Mouse (Mus musculus) hindbrain, embryonic 14.5 days (tissue): ENCODE measurements around the gene Gm16503. TPM values are rescaled to one million over a fixed set of nuclear protein-coding genes. Genes with fewer than 3 reads are reported as not detected.
"Not testable (repeated sequence)": the region's sequence is repeated elsewhere in the genome, so short reads cannot be mapped to it uniquely, and the experiment has no call there.

ENCODE experiments used
- ATAC-seq: fragments of 200-750 bp; cut with Nextera tagmentation; 2 replicates; pipeline ENCODE4 v1.8.0; 2017; ENCODE audit warnings: moderate number of reproducible peaks, mild to moderate bottlenecking, moderate TSS enrichment, moderate library complexity; ENCODE audit not compliant: low FRiP score
- DNase-seq: peaks from one replicate; pipeline ENCODE4 v3.0.0-alpha.2; 2015; ENCODE audit warnings: low spot score
- H3K27ac ChIP-seq: fragments of 300-500 bp; sonication (generic); 2 replicates; pipeline ENCODE4 v1.5.1; 2014; ENCODE audit warnings: mild to moderate bottlenecking, moderate library complexity
- H3K27me3 ChIP-seq: fragments of 300-500 bp; sonication (generic); 2 replicates; pipeline ENCODE4 v1.6.1; 2014; ENCODE audit warnings: mild to moderate bottlenecking, low read length, mixed read lengths; ENCODE audit not compliant: control insufficient read depth, insufficient read depth
- H3K36me3 ChIP-seq: fragments of 300-500 bp; sonication (generic); replicated peaks from 2 replicates; pipeline ENCODE4 v1.6.1; 2014; ENCODE audit not compliant: control insufficient read depth, insufficient read depth
- H3K4me1 ChIP-seq: fragments of 300-500 bp; sonication (generic); replicated peaks from 2 replicates; pipeline ENCODE4 v1.6.1; 2014; ENCODE audit warnings: antibody characterized with exemption, low read length, mixed read lengths; ENCODE audit not compliant: control insufficient read depth, insufficient read depth
- H3K4me2 ChIP-seq: fragments of 300-500 bp; sonication (generic); replicated peaks from 2 replicates; pipeline ENCODE4 v1.6.1; 2014; ENCODE audit warnings: mild to moderate bottlenecking, moderate library complexity
- H3K4me3 ChIP-seq: fragments of 300-500 bp; sonication (generic); replicated peaks from 2 replicates; pipeline ENCODE4 v1.5.1; 2014; ENCODE audit warnings: mild to moderate bottlenecking, low read length
- H3K9ac ChIP-seq: fragments of 300-500 bp; sonication (generic); 2 replicates; pipeline ENCODE4 v1.6.1; 2014
- H3K9me3 ChIP-seq: fragments of 300-500 bp; sonication (generic); 2 replicates; pipeline ENCODE4 v1.6.1; 2016; ENCODE audit warnings: low read length; ENCODE audit not compliant: control insufficient read depth
- WGBS: fragments of 180-500 bp; shearing (Covaris S2); extraction: QIAGEN DNeasy Blood & Tissue Kit; methylation state at CpG from one replicate; pipeline ENCODE4 v1.1.7; 2014; 5-methylcytosine and 5-hydroxymethylcytosine counted together
- polyA plus RNA-seq: library from polyadenylated mRNA; unstranded; fragments of >200 nt; fragmentation: Nextera tagmentation; extraction: Ambion mirVana; gene quantifications from 2 replicates; pipeline ENCODE4 v1.2.1, GENCODE M21; 2014

The Gm16503 gene
- polyA plus RNA-seq, 1 experiment from 2014 or later: 0.48 TPM

- H3K27me3 ChIP-seq: no peaks in the 10 kb centered on the region
- H3K4me2 ChIP-seq: no peak overlapping the region
- H3K9me3 ChIP-seq: peaks cover 74% of the 10 kb centered on the region
- no peaks in the 10 kb centered on the region for H3K4me1 ChIP-seq
- no peak overlapping the region for H3K27ac ChIP-seq
- no peak overlapping the region for H3K9ac ChIP-seq
- H3K4me3 ChIP-seq: no peak overlapping the region
- 86% methylated on average over 2 of the region's 2 CpGs for WGBS
- H3K36me3 ChIP-seq: no peaks in the 10 kb centered on the region
- ATAC-seq: no peak
- DNase-seq: no peak
These were observed 2.3 kb upstream of the Gm16503 start for GRCm38 (mm10) chr4:147537702-147538101.

- Histone ChIP-seq H3K4me3 (no peak overlapping the region), H3K4me1 (no peaks in the 10 kb centered on the region), H3K27me3 (no peaks in the 10 kb centered on the region), H3K27ac (no peak overlapping the region), H3K36me3 (no peaks in the 10 kb centered on the region), H3K9me3 (peaks cover 58% of the 10 kb centered on the region), H3K4me2 (no peak overlapping the region), H3K9ac (no peak overlapping the region)
- no peak for DNase-seq
- no peak for ATAC-seq
These were observed 1.1 kb downstream of the Gm16503 start for GRCm38 (mm10) chr4:147541105-147541504.

GRCm38 (mm10) chr4:147553071-147553470 is 13.1 kb downstream of the Gm16503 start, which contains the start of gene Zfp985:
TSS of gene Zfp985 (plus strand) at chr4:147553277.
- not testable (repeated sequence) for DNase-seq, H3K4me2 ChIP-seq
- 84% methylated on average over 5 of the region's 5 CpGs for WGBS

DNA sequence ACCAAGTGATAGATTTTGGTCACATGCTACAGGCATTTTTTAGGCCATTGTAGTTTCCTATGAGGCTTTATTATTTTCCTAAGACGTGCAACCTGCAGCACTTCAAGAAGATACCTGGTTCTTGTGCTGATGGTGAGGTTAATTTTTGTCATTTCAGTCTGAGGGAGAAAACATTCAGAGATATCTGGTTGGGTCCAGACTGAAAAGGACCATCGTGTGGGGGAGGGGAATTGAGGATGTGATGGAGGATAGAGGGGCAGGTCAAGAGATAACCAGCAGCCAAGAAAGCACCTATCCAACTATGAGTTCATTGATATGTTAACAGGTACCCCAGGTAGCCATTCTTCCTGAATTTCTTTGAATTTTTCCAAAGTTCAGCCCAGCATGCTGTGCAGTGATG is 14.3 kb downstream of the Gm16503 start:
- not testable (repeated sequence) for H3K27me3 ChIP-seq, H3K4me2 ChIP-seq, H3K4me1 ChIP-seq, DNase-seq, H3K9ac ChIP-seq, H3K27ac ChIP-seq, H3K4me3 ChIP-seq, H3K36me3 ChIP-seq, ATAC-seq
- H3K9me3 ChIP-seq: peaks cover 23% of the 10 kb centered on the region
- 83% methylated on average over 2 of the region's 2 CpGs for WGBS

More at GRCm38 (mm10) chr4:147553071-147553470, 13.1 kb downstream of the Gm16503 start, which contains the start of gene Zfp985:
- ATAC-seq, H3K9ac ChIP-seq, H3K27ac ChIP-seq, H3K4me1 ChIP-seq, H3K4me3 ChIP-seq, H3K36me3 ChIP-seq, H3K27me3 ChIP-seq: not testable (repeated sequence)
- H3K9me3 ChIP-seq: peaks cover 23% of the 10 kb centered on the region

DNA sequence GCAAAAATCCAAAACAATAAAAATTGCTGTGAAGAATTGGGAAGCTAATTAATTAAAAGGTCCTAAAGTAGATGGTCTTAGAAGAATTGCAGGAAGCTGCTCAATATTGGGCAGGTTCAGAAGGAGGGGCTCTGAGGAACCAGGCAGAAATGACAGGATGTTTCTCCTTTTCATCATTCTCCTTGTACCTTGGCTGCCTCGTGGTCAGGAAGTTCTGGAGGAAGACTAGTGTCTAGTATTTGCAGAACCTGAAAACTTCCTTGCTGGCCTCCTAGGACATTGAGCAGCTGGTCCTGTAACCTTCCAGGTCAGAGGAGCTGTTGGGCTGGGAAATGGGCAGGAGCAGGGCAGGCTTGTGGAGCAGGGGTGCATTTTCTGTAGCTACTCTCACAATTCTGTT is 16.9 kb downstream of the Gm16503 start:
- not testable (repeated sequence) for DNase-seq, H3K4me1 ChIP-seq, H3K4me2 ChIP-seq, H3K4me3 ChIP-seq, H3K27ac ChIP-seq, ATAC-seq, H3K36me3 ChIP-seq, H3K9ac ChIP-seq, H3K27me3 ChIP-seq
- 71% methylated on average over 1 of the region's 1 CpGs for WGBS
- peaks cover 23% of the 10 kb centered on the region for H3K9me3 ChIP-seq

DNA sequence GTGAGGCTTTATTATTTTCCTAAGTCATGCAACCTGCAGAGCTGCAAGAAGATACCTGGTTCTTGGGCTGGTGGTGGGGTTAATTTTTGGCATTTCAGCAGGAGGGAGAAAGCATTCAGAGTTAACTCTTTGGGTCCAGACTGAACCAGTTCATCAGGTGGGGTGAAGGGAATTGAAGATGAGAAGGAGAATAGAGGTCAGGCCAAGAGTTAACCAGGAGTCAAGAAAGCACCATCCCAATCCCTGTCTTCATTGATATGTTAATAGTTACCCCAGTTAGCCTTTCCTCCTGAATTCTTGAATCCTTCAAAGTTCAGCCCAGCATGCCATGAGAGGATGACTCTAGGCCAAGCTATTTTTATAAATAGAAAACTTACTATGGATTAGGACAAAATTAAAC is 18.0 kb downstream of the Gm16503 start:
- not testable (repeated sequence) for H3K4me2 ChIP-seq, DNase-seq, ATAC-seq, H3K27me3 ChIP-seq, H3K4me1 ChIP-seq, H3K27ac ChIP-seq, H3K4me3 ChIP-seq, H3K36me3 ChIP-seq, H3K9ac ChIP-seq
- H3K9me3 ChIP-seq: peaks cover 18% of the 10 kb centered on the region

GRCm38 (mm10) chr4:147559096-147559495 is 19.1 kb downstream of the Gm16503 start:
- not testable (repeated sequence) for DNase-seq, H3K36me3 ChIP-seq, H3K9ac ChIP-seq, H3K4me1 ChIP-seq, ATAC-seq, H3K27me3 ChIP-seq, H3K27ac ChIP-seq, H3K4me2 ChIP-seq, H3K4me3 ChIP-seq
- peaks cover 18% of the 10 kb centered on the region for H3K9me3 ChIP-seq
- WGBS: 57% methylated on average over 1 of the region's 1 CpGs

DNA sequence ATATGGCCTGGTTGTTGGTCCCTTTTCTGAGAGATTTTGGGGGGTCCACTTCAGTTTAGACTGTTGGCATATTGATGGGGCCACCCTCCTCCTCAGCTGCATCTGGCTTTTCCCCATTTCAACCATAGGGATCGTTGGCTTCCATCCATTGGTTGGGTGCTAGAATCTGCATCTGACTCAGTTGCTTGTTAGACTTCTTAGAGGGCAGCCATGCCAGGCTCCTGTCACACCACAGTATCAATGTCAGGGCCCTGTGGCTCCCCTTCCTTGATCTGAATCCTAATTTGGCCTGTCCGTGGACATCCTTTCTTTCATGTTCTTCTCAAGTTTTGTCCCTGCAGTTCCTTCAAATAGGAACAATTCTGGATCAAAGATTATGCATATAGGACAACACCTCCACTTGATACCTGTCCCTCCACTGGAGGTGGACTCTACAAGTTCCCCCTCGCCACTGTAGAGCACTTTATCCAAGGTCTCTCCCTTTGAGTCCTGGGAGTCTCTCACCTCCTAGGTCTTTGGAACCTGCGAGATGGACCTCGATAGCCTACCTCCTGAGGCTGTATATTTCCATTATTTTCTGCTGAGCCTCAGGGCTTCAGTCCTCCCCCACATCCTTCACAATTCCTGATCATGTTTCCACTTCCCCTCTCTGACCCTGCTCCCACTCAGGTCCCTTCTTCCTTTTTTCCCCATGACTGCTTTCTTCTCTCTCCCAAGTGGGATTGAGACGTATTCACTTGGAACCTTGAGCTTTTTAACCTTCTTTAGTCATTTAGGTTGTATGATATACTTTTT is 25.6 kb downstream of the Gm16503 start:
- Histone ChIP-seq H3K9me3 (peaks cover 27% of the 10 kb centered on the region), H3K4me2 (no peak overlapping the region), H3K36me3 (no peaks in the 10 kb centered on the region), H3K4me1 (no peaks in the 10 kb centered on the region), H3K27ac (no peak overlapping the region), H3K4me3 (no peak overlapping the region), H3K9ac (no peak overlapping the region), H3K27me3 (no peaks in the 10 kb centered on the region)
- ATAC-seq (no peak), DNase-seq (no peak)
- WGBS: 73% methylated on average over 6 of the region's 6 CpGs

DNA sequence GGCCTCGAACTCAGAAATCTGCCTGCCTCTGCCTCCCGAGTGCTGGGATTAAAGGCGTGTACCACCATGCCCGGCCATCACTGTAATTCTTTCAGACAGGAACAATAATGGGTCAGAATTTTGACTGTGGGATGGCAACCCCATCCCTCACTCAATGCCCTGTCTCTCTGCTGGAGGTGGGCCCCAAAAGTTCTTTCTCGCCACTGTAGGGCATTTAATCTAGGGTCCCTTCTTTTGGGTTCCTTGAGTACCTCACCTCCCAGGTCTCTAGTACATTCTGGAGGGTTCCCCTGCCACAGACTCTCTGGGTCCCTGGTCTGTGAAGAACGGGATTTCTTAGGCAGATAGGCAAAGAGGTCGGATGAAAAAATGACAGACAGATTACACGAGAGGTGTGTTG is 31.1 kb downstream of the Gm16503 start:
- not testable (repeated sequence) for DNase-seq, H3K9ac ChIP-seq, H3K27ac ChIP-seq, H3K36me3 ChIP-seq, H3K4me1 ChIP-seq, ATAC-seq, H3K4me3 ChIP-seq, H3K27me3 ChIP-seq, H3K4me2 ChIP-seq
- peaks cover 41% of the 10 kb centered on the region for H3K9me3 ChIP-seq
- WGBS: 90% methylated on average over 8 of the region's 8 CpGs
